ENCODE assay signal across 13 mouse cellular contexts in the genomic region with DNA sequence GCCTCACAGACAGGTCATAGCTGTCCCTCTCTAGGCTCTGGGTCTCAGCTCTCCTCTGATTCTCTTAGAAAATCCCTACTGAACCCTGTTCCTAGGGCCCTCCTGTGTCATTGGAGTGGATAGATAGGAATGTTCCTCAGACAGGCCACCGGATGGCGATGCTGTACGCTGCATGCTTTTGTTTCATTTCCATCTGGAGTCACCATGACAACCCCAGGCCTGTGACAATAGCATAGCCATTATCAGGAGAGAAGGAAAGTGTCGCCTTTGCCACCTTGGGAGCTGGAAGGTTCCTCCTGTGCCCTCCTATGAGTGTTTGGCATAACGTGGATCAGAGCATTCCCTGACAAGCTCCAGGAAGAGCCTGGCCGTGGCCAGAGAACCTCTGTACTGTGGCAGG.
A peak's percentile ranks its signal among the peaks of the same experiment; 100 is the strongest.
DNase-seq lines count a peak whose midpoint lies in the region; ATAC-seq and TF ChIP-seq lines count a peak whose summit lies in the region.
"Had no signal": no experiment of that assay in that cellular context is flagged by ENCODE, and none has a peak within 500 bp of the region (broad histone marks: within the 10 kb centered on the region; RNA-seq: fewer than 3 reads in every experiment).

No protein-coding gene starts in this region.

- no peaks in the 10 kb centered on the region for H3K9me3 ChIP-seq in CH12.LX (replicated peaks; ENCODE audit: low read length)
- H3K9me3 ChIP-seq: heart, embryonic 15.5 days; kidney, embryonic 15.5 days; lung, embryonic 15.5 days had no signal

- peak; percentile 36 for TF ChIP-seq RAD21 in CH12.LX (IDR thresholded peaks at IDR 0.05; ENCODE audit: low read depth, low read length)

- H3K4me2 ChIP-seq in CH12.LX (ENCODE audit: insufficient read depth, low read depth, poor library complexity, severe bottlenecking) = no peak overlapping the region
- H3K4me2 ChIP-seq: heart, embryonic 15.5 days; kidney, embryonic 15.5 days; lung, embryonic 15.5 days had no signal

- no peak overlapping the region for H3K27ac ChIP-seq in CH12.LX (ENCODE audit: insufficient read depth, low read depth)
- H3K27ac ChIP-seq: heart, embryonic 15.5 days; kidney, embryonic 15.5 days; lung, embryonic 15.5 days had no signal

- in situ Hi-C loops in CH12.LX (cut with MboI; ENCODE audit: low pct_ligation_motif_present, low pct_unique_long_range_greater_than_20kb, low sequenced_read_pairs) = no loop called here

- no peak overlapping the region for H3K4me3 ChIP-seq in CH12.LX (replicated peaks in 1 of 3; ENCODE audit: low read depth in 2 of 3, low read length in 2 of 3, poor library complexity in 1 of 3)
- H3K4me3 ChIP-seq: heart, embryonic 15.5 days; kidney, embryonic 15.5 days; lung, embryonic 15.5 days had no signal

- peaks cover 6% of the 10 kb centered on the region for H3K27me3 ChIP-seq in CH12.LX (replicated peaks)
- H3K27me3 ChIP-seq: heart, embryonic 15.5 days; lung, embryonic 15.5 days had no signal

- TF ChIP-seq POLR2A in CH12.LX (IDR thresholded peaks at IDR 0.05; ENCODE audit: low read depth, low read length) = no peak

- peak; percentile 44 to 66 for DNase-seq in cerebellum, postnatal 14 days
- DNase-seq in cerebellum, postnatal 25 days = no peak
- DNase-seq in layer of hippocampus, postnatal 10 days (ENCODE audit: low spot score in 2 of 2) = peak; percentile 46 to 52
- no peak for DNase-seq in layer of hippocampus, adult 9-11 months
- peak; percentile 24 for DNase-seq in CH12.LX (ENCODE audit: extremely low read depth)
- DNase-seq in brain, adult 2 months (ENCODE audit: low read depth, low spot score) = peak; percentile 52
- no peak for DNase-seq in layer of hippocampus, adult 9-10 months (ENCODE audit: low spot score)
- DNase-seq: cerebellum, adult 11-12 months; thymus, postnatal 25 days had no signal

- no peak for TF ChIP-seq EP300 in CH12.LX (IDR thresholded peaks at IDR 0.05; ENCODE audit: low read length)

- ATAC-seq in inflammation-experienced regulatory T-cells, adult 6 months = no peak

- no peaks in the 10 kb centered on the region for H3K36me3 ChIP-seq in CH12.LX (replicated peaks in 1 of 2; ENCODE audit: control insufficient read depth in 1 of 2, insufficient read depth in 1 of 2, low read length in 1 of 2)
- H3K36me3 ChIP-seq: heart, embryonic 15.5 days; lung, embryonic 15.5 days had no signal

- peak in 1 of 2 experiments; percentile 52; a peak in 2 of 4 replicates for TF ChIP-seq CTCF in CH12.LX (conservative IDR thresholded peaks at IDR 0.05 in 1 of 2, IDR thresholded peaks at IDR 0.05 in 1 of 2; ENCODE audit: low read depth in 2 of 2, low read length in 2 of 2)

- peaks cover 0 to 23% of the 10 kb centered on the region in 2 experiments; a peak in 2 of 4 replicates for H3K4me1 ChIP-seq in CH12.LX (ENCODE audit: control insufficient read depth in 1 of 2, insufficient read depth in 2 of 2)
- H3K4me1 ChIP-seq: heart, embryonic 15.5 days had no signal

- dilution Hi-C loops in CH12.LX (cut with MboI; ENCODE audit: extremely low pct_ligation_motif_present, extremely low pct_unique_long_range_greater_than_20kb, low sequenced_read_pairs) = no loop called here

- no peak overlapping the region for H3K9ac ChIP-seq in CH12.LX (ENCODE audit: insufficient read depth, low read depth)
- H3K9ac ChIP-seq: heart, embryonic 15.5 days; kidney, embryonic 15.5 days; lung, embryonic 15.5 days had no signal

- no peaks in the 10 kb centered on the region for H3K79me2 ChIP-seq in CH12.LX (replicated peaks; ENCODE audit: control insufficient read depth, extremely low read depth, insufficient read depth, poor library complexity, severe bottlenecking)

TF ChIP-seq in CH12.LX, 34 proteins besides CTCF, POLR2A, EP300 and RAD21:
- TF ChIP-seq NELFE (IDR thresholded peaks at IDR 0.05; ENCODE audit: low read depth, low read length) (no peak), SMC3 (IDR thresholded peaks at IDR 0.05; ENCODE audit: low read depth, low read length) (peak; percentile 49), GABPA (IDR thresholded peaks at IDR 0.05; ENCODE audit: insufficient replicate concordance, low read depth, low read length) (no peak), USF2 (conservative IDR thresholded peaks at IDR 0.05; ENCODE audit: low read depth, low read length) (no peak), JUND (conservative IDR thresholded peaks at IDR 0.05; ENCODE audit: low read depth, low read length) (no peak), RCOR1 (conservative IDR thresholded peaks at IDR 0.05; ENCODE audit: low read depth, low read length) (no peak), KAT2A (IDR thresholded peaks at IDR 0.05; ENCODE audit: insufficient replicate concordance, low read length) (no peak)

Comparison
In these comparisons a context has a peak if more than half of its experiments do, and no peak if none do; other contexts are left out.
1. DNase-seq: peak in cerebellum, postnatal 14 days (2 of 2), layer of hippocampus, postnatal 10 days (2 of 2), CH12.LX (single experiment) and brain, adult 2 months (single experiment); none in cerebellum, postnatal 25 days (0 of 2), layer of hippocampus, adult 9-11 months (single experiment) and layer of hippocampus, adult 9-10 months (single experiment).